Mouse (Mus musculus) cortical plate, adult 2 months (tissue): Measurements from ENCODE around the gene Sgpp2. TPM values are rescaled to one million over a fixed set of nuclear protein-coding genes. Genes with fewer than 3 reads are reported as not detected.

Experiments
- H3K27ac ChIP-seq: fragments of 200-500 bp; 2 replicates; pipeline ENCODE4 v1.5.1; 2012; ENCODE audit warnings: low read length, control low read depth, inconsistent platforms; ENCODE audit not compliant: insufficient read depth
- H3K4me1 ChIP-seq: fragments of 200-500 bp; 2 replicates; pipeline ENCODE4 v1.6.1; 2011; ENCODE audit warnings: low read length; ENCODE audit not compliant: control insufficient read depth, insufficient read depth
- H3K4me3 ChIP-seq: fragments of 200-500 bp; 2 replicates; pipeline ENCODE4 v1.5.1; 2011; ENCODE audit warnings: mild to moderate bottlenecking, low read length, control low read depth; ENCODE audit not compliant: insufficient read depth
- CTCF ChIP-seq: fragments of 200-500 bp; IDR thresholded peaks from 2 replicates; pipeline ENCODE4 v1.5.1; 2011; ENCODE audit warnings: mild to moderate bottlenecking, control low read depth, low read length; ENCODE audit not compliant: insufficient read depth; ENCODE audit errors: extremely low read depth
- POLR2A ChIP-seq: fragments of 200-500 bp; IDR thresholded peaks from 2 replicates; pipeline ENCODE4 v1.6.1; 2011; ENCODE audit warnings: mild to moderate bottlenecking, low read length, control low read depth; ENCODE audit not compliant: insufficient read depth; ENCODE audit errors: extremely low read depth
- polyA plus RNA-seq: library from polyadenylated mRNA; depleted of rRNA; stranded (reverse); fragments of >200 nt; gene quantifications from 2 replicates; pipeline ENCODE4 v1.2.3, GENCODE M21; 2012

Sgpp2 gene
- polyA plus RNA-seq, 1 experiment, result 20.3 TPM

DNA sequence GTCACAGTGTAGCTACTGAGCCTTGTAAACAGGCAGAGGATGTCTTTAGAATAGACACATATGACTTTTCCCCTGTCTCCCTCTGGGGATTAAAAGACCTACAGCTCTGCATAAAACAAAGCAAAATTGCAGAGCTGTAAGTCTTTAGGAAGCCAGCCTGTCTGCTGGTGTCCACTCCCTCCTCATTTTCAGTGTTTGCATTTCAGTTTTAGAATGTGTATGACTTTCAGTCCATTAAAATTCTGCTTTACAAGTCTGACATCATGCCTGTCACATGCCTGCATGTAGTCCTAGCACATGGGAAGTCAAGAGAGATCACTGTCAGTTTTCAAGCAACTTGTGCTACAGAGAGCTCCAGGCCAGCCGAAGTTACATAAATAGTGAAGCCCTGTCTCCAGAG, 47.7 kb downstream of the Sgpp2 start:
- Histone ChIP-seq H3K4me1 (no peaks in the 10 kb centered on the region), H3K4me3 (no peak overlapping the region), H3K27ac (no peak overlapping the region)
- TF ChIP-seq CTCF (no peak), POLR2A (no peak)

DNA sequence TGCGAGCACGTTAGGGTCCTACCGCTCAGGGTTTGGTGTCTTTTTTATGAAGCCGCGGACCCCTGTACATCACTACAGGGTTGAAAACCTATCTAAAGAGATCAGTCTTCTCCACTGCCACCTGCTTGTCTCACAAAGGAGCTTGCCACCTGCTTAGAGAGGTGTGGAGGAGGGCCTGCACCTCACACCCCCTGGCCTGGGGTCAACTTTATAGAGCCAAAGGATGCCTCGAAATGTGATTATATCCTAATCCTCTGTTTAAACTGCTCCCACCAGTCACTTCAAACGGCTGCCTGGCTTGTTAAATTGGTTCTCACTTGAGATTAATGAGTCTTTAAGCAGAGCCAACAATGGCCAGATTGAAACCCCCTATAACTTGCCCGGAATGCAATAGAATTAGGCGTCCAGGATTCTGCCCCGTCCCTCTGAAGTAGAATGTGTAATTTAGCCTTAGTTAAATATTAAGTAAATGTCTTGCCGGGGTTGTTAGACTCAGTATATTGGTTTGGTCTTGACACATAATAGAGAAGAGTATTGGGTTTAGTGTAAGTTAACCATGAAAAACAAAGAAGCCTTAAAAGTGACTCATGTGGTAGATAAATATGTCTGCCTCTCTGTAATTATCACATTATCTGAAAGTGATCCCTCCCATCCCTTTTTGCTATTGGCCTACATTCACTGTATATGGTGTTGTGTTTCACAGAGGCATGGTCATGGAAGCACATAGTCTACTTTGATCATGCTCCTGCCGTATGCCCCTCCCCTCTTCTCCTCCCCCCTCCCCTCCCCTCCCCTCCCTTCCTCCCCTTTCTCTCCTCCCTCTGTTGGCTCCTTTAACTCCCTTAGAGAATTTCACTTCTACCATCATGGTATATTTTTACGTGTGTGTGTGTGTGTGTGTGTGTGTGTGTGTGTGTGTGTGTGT, 54.1 kb downstream of the Sgpp2 start:
- Histone ChIP-seq H3K27ac (no peak overlapping the region), H3K4me1 (no peaks in the 10 kb centered on the region), H3K4me3 (no peak overlapping the region)
- TF ChIP-seq POLR2A, result no peak
- TF ChIP-seq CTCF, result no peak

DNA sequence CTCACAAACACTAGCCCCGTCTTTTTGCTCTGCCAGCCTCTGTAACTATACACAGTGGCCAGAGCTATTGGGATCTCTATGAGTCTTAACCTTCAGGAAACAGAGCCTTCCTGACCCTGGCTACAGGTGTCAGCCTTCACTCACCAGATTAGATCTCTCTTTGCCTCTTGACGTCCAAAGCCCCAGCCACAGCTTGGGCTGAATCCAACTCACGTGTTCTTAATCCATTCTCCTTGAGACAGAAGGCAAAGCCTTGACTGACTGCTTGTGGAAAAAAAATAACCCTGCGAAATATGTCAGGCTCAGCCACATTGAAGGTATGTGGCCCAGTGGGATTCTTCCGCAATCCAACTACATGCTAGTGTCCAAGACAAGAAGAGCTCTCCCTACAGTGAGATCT, 57.7 kb downstream of the Sgpp2 start:
- Histone ChIP-seq H3K4me1 (peaks cover 2% of the 10 kb centered on the region; the same call in 1 of the 2 replicates), H3K27ac (no peak overlapping the region), H3K4me3 (no peak overlapping the region)
- no peak for TF ChIP-seq CTCF
- no peak for TF ChIP-seq POLR2A

DNA sequence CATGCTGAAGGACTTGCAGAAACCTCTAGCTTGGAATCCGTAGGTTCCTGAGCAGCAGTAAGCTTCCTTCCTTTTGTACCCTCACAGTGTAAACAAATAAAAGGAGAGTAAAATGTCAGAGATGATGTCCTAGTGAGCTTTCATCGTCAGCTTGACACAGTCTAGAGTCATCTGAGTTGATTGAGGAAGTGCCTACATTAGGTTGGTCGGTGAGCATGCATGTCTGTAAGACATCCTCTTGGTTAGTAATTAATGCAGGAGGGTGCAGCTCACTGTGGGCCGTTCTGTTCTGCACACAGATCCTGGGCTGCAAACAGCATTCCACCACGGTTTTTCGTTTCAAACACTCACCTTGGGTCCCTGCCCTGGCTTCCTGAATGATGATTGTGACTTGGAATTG, 60.0 kb downstream of the Sgpp2 start:
- H3K4me3 ChIP-seq, result no peak overlapping the region
- no peak for TF ChIP-seq CTCF
- TF ChIP-seq POLR2A, result no peak
- H3K4me1 ChIP-seq, result peaks cover 2% of the 10 kb centered on the region; the same call in 1 of the 2 replicates
- no peak overlapping the region for H3K27ac ChIP-seq

DNA sequence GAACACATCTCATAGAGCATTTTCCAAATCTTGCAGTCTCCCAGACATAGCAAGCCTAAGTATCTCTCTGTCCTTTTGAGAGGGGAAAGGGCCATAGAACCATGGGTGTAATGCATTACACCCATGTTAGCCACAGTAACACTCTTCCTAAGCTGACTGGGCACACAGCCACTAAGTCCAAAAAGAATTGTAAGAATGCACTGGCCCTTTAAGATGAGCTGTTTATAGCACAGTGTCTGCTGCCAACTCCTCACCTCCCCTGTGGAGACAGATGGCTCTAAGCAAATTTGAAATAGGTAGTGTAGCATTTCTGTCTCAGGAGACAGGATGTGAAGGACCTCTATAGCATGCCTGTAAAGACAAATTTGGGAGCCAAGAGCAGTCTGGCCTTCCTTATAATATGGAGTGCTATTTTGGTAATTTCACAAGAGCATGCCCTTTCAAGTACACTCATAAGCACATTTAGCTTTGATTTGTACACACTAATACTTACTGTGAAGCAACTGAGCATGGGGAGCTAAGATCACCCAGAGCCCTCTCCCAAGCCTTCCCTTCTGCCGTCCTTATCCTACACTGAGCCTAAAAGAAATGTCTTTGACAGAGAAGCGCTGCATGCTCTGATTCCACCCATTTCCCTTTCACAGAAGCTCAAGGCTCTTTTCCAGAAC, 61.6 kb downstream of the Sgpp2 start:
- TF ChIP-seq CTCF, result no peak
- TF ChIP-seq POLR2A, result no peak
- Histone ChIP-seq H3K4me1 (peaks cover 2% of the 10 kb centered on the region; the same call in 1 of the 2 replicates), H3K27ac (0 out of 2 replicates have a peak overlapping the region, but pooled peaks have one; percentile 33), H3K4me3 (no peak overlapping the region)

DNA sequence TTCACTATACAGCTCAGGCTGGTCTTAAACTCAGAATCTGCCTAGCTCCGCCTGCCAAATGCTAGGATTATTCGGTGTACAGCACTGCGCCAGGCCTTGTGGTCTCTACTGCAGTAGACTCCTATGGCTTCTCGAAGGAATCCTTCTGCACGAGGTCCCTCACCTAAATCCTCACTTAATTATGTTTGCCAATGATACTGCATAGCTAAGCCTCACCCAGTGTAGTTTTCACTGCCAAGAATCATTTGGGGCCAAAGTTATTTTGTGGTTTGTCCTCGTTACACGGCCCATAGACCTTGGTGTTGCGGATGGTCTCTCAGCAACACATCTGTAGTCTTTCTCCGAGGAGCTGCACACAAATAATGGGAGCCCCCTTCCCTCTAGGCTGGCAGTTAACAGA, 62.2 kb downstream of the Sgpp2 start:
- TF ChIP-seq CTCF, result no peak
- no peak for TF ChIP-seq POLR2A
- H3K27ac ChIP-seq, result no peak overlapping the region

DNA sequence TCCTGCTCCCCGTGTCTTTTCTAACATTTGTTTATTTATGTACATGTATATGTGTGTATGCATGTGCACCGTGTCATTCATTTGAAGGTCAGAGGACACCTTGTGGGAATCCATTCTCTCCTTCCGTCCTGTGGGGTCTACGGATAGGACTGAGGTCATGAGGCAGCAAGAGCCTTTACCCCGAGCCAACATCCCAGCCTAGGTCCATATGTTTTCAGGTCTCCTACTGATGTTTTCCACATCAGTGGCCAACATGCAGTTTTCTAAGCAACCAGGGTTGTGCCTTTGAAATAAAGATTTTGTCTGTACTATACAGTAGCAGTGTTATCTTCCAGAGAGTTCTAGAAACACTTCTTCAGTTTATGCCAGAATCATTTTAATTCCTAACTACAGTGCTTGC, 63.7 kb downstream of the Sgpp2 start:
- no peak overlapping the region for H3K4me3 ChIP-seq
- TF ChIP-seq POLR2A, result no peak
- TF ChIP-seq CTCF, result no peak
- no peak overlapping the region for H3K27ac ChIP-seq
- peaks cover 2% of the 10 kb centered on the region; the same call in 1 of the 2 replicates for H3K4me1 ChIP-seq

More for the DNA sequence above, 62.2 kb downstream of the Sgpp2 start:
- Histone ChIP-seq H3K4me1 (peaks cover 2% of the 10 kb centered on the region; the same call in 1 of the 2 replicates), H3K4me3 (no peak overlapping the region)

DNA sequence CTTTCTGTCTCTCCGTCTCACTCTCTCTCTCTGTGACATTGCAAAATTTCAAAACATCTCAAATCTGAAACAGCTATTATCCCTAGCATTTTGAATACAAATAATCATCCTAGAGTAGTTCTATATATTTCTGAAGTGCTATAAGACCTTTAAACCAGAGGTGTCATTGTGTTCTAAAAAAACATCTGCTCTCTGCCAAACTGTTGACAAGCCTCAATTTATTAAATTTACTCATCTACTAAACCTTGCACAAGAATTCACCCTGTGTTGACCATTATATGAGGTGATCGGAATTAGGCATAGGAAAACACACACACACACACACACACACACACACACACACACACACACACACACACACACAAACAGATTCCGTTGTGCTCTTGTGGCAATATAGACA, 64.9 kb downstream of the Sgpp2 start:
- no peak overlapping the region for H3K27ac ChIP-seq
- TF ChIP-seq POLR2A (no peak), CTCF (no peak)
- peaks cover 2% of the 10 kb centered on the region; the same call in 1 of the 2 replicates for H3K4me1 ChIP-seq
- no peak overlapping the region for H3K4me3 ChIP-seq

DNA sequence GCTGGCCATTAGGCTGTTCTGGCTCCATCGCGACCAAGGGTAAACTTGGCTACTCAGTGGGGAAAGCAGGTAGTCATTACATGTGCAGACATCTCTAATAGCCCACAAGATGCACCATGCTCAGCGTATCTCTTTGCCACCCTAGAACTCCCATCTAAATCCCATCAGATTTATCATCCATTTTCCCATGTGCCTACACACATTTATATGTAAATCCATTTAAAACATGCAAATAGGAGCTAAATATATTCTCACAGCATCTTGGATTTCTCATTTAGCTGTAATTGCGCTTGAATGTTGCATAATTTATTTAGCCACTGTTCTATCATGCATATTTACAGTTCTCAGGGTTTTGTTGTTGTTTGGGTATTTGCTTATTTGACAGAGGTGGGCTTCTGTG, 70.8 kb downstream of the Sgpp2 start:
- TF ChIP-seq POLR2A (no peak), CTCF (no peak)
- Histone ChIP-seq H3K4me1 (no peaks in the 10 kb centered on the region; the same call in 1 of the 2 replicates), H3K27ac (no peak overlapping the region), H3K4me3 (no peak overlapping the region)

DNA sequence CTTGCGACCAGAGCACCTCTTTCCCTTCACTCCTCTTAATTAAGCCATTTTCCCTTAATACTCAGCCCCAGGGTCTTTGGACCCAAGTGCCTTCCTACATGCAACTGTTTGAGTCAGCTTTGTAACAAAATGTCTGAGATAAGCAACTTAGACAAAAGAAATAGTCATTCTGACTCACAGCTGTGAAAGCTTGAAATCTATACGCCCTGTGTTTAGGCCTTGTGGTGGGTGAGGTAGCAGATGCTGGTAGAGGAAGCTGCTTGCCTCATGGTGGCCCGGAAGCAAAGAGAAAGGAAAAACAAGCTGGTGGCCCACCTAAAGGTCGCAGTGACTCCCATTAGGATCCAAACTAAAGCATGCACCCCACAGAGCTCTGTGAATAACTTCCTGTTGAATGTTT, 77.7 kb downstream of the Sgpp2 start:
- Histone ChIP-seq H3K4me3 (no peak overlapping the region), H3K4me1 (no peaks in the 10 kb centered on the region), H3K27ac (no peak overlapping the region)
- TF ChIP-seq POLR2A (no peak), CTCF (no peak)
